Mouse (Mus musculus) urinary bladder, postnatal 36 days (tissue): ENCODE results near the gene Vps37b.

Experiments used
- DNase-seq, 2 experiments: peaks; one replicate each; pipeline ENCODE4 v3.0.0; 2022; ENCODE audit warnings: low spot score in 2 of 2, mixed read lengths in 1 of 2

Vps37b gene

GRCm38 (mm10) chr5:124022365-124022764 is 9.7 kb downstream of the Vps37b start:
- no peak for DNase-seq

GRCm38 (mm10) chr5:124021701-124022100 is 10.4 kb downstream of the Vps37b start:
- DNase-seq: no peak

GRCm38 (mm10) chr5:124021148-124021547 is 10.9 kb downstream of the Vps37b start:
- no peak for DNase-seq

- peak in 1 of 2 experiments; percentile 69 for DNase-seq
Measured at GRCm38 (mm10) chr5:124019348-124020216, 12.5 kb downstream of the Vps37b start.

GRCm38 (mm10) chr5:124018651-124019050 is 13.4 kb downstream of the Vps37b start:
- DNase-seq: no peak

GRCm38 (mm10) chr5:124017941-124018340 is 14.1 kb downstream of the Vps37b start:
- DNase-seq: no peak

GRCm38 (mm10) chr5:124016291-124016821 is 15.7 kb downstream of the Vps37b start:
- DNase-seq: no peak

- DNase-seq: no peak
Measured at GRCm38 (mm10) chr5:124015727-124016126, 16.3 kb downstream of the Vps37b start.

- no peak for DNase-seq
Measured at GRCm38 (mm10) chr5:124014791-124015251, 17.2 kb downstream of the Vps37b start.

GRCm38 (mm10) chr5:124014180-124014579 is 17.9 kb downstream of the Vps37b start:
- no peak for DNase-seq

- no peak for DNase-seq
Measured at GRCm38 (mm10) chr5:124013747-124014146, 18.3 kb downstream of the Vps37b start.

GRCm38 (mm10) chr5:124012885-124013284 is 19.2 kb downstream of the Vps37b start:
- DNase-seq: no peak

GRCm38 (mm10) chr5:124011927-124012326 is 20.1 kb downstream of the Vps37b start:
- no peak for DNase-seq

- peak in 1 of 2 experiments; percentile 61 for DNase-seq
Measured at GRCm38 (mm10) chr5:124010910-124011655, 21.0 kb downstream of the Vps37b start.

GRCm38 (mm10) chr5:124010077-124010476 is 22.0 kb downstream of the Vps37b start:
- DNase-seq: no peak

GRCm38 (mm10) chr5:124006891-124007491 is 25.1 kb downstream of the Vps37b start:
- DNase-seq: peak; percentile 80 to 90

- DNase-seq: no peak
Measured at GRCm38 (mm10) chr5:124006082-124006873, 25.8 kb downstream of the Vps37b start.

- DNase-seq: no peak
Measured at GRCm38 (mm10) chr5:124005591-124005990, 26.5 kb downstream of the Vps37b start.

GRCm38 (mm10) chr5:124005151-124005500 is 26.9 kb downstream of the Vps37b start:
- no peak for DNase-seq

GRCm38 (mm10) chr5:124004356-124005150 is 27.5 kb downstream of the Vps37b start:
- DNase-seq: peak in 1 of 2 experiments; percentile 46
